Mouse (Mus musculus): ENCODE results near the gene Pitpnm2. TPM values are rescaled to one million over a fixed set of nuclear protein-coding genes. Genes with fewer than 3 reads are reported as not detected.
A peak's percentile ranks its signal among the peaks of the same experiment; 100 is the strongest.

Gene Pitpnm2
- polyA plus RNA-seq, 1 experiment from 2014 or later = 1.5 TPM

DNA sequence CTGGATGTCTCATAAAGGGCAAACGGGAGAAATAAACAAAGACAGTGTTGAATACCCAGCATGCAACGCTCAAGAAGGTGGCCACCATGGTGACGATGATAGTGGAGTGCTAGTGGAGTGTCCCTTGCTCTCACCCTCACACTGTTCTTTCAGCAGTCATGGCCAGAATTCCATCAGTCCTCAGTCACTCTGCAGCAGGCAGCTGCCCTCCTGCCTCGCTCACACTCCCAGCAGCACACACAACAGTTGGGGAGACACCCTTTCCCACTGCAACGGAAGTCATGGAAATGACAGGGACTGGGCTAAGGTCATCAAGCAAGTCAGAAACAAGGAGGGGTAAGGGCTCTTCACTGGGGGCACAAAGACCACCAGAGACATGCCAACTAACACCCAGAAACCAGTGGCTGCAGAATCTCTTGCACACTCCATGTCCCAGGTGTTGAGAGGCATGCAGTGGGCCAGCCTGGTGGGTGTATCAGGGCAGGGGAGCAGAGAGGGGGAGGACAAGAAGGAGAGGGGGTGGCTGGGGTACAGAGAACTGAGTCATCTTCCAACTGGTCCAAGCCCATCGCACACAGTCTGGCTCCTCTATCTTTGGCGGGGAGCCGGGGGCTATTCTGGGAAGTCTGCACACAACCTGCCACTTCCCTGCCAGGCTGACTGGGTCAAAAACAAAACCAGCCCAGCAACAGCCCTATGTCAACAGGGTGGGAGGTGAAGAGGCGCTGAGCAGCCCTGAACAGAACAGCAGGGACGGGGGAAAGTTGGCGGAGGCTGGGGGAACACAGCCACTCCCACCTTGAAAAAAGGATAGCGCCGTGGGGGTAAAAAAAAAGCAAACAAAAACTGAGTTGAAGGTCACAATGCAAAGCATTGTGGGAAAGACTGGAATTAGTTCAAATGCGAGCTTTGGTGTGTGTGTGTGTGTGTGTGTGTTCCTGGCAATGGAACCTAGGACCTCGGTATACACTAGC is 76.3 kb downstream of the Pitpnm2 start:
- peaks cover 32% of the 10 kb centered on the region for H3K4me1 ChIP-seq (replicated peaks)
- H3K36me3 ChIP-seq (replicated peaks) = no peaks in the 10 kb centered on the region
- no peaks in the 10 kb centered on the region for H3K27me3 ChIP-seq
- no peak overlapping the region for H3K4me2 ChIP-seq
- WGBS (ENCODE audit: insufficient replicate concordance) = 64% methylated on average over 15 of the region's 15 CpGs
- peak; percentile 54; the same call in 1 of the 2 replicates for ATAC-seq (ENCODE audit: insufficient read depth)
- H3K4me3 ChIP-seq (replicated peaks) = no peak overlapping the region
- no peak overlapping the region for H3K9ac ChIP-seq
- H3K9me3 ChIP-seq (replicated peaks) = no peaks in the 10 kb centered on the region
- peak overlapping the region; percentile 51 for H3K27ac ChIP-seq (replicated peaks)

DNA sequence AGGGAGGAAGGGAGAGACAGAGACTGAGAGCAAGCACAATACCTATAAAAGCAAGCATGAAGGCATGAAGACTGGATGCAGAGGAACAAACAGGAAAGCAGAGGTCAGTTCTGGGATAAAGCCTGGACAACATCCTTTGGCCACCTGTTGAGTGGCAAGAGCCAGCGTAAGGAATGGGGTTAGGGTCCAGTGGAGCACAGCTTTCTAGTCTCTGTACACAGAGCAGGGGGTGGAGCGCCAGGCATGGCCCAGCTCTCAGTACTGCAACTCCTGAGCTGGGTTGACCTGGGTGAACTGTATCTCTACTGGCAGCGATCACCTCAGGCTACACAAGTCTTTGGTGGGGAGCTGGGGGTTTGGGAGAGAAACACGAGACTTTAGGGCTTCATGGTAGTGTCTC is 77.3 kb downstream of the Pitpnm2 start:
- peaks cover 32% of the 10 kb centered on the region for H3K4me1 ChIP-seq (replicated peaks)
- WGBS (ENCODE audit: insufficient replicate concordance) = 71% methylated on average over 4 of the region's 4 CpGs

DNA sequence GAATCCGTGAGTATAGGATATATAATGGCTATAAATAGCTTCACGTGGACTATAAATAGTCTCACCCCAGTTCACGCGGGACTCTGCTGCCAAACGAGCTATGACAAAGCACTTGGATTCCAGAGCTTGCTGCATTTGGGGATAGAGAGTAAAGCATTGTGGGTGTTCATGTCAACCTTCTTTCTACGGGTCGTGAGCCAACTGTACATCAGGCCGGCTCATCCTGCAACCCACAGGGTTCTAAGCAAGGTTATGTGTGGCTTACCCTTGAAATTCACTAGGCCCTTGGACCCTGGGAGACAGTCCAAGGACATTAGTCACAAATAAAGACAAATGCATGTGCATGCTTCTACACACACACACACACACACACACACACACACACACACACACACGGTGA is 77.8 kb downstream of the Pitpnm2 start:
- 45% methylated on average over 9 of the region's 9 CpGs for WGBS (ENCODE audit: insufficient replicate concordance)
- Histone ChIP-seq H3K4me3 (replicated peaks) (no peak overlapping the region), H3K27me3 (no peaks in the 10 kb centered on the region), H3K4me2 (no peak overlapping the region), H3K4me1 (replicated peaks) (peaks cover 34% of the 10 kb centered on the region), H3K27ac (replicated peaks) (no peak overlapping the region), H3K9me3 (replicated peaks) (no peaks in the 10 kb centered on the region), H3K9ac (no peak overlapping the region), H3K36me3 (replicated peaks) (no peaks in the 10 kb centered on the region)
- no peak for ATAC-seq (ENCODE audit: insufficient read depth)

More for the DNA sequence above, 77.3 kb downstream of the Pitpnm2 start:
- Histone ChIP-seq H3K9me3 (replicated peaks) (no peaks in the 10 kb centered on the region), H3K36me3 (replicated peaks) (no peaks in the 10 kb centered on the region), H3K27me3 (no peaks in the 10 kb centered on the region), H3K4me3 (replicated peaks) (no peak overlapping the region), H3K4me2 (no peak overlapping the region), H3K27ac (replicated peaks) (no peak overlapping the region), H3K9ac (no peak overlapping the region)
- ATAC-seq (ENCODE audit: insufficient read depth) = peak; percentile 45; the same call in 1 of the 2 replicates

DNA sequence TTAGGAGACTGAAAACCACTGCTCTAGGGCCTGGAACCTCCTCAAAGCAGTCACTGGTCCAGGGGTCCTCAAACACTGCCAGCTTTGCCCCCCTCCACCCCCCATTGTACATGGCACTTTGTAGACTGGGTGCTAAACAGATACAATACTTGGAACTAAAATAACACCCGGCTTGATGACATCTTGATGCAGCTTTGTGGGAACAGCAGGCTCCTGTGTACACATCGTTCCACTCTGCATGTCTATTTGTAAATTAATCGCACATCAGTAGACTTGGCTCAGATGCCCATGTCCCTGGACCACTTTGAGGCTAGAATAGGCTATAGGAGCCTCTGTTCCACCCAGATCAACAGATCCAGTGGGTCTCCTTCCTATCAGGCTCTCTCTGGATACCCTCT is 80.3 kb downstream of the Pitpnm2 start:
- no peaks in the 10 kb centered on the region for H3K9me3 ChIP-seq (replicated peaks)

DNA sequence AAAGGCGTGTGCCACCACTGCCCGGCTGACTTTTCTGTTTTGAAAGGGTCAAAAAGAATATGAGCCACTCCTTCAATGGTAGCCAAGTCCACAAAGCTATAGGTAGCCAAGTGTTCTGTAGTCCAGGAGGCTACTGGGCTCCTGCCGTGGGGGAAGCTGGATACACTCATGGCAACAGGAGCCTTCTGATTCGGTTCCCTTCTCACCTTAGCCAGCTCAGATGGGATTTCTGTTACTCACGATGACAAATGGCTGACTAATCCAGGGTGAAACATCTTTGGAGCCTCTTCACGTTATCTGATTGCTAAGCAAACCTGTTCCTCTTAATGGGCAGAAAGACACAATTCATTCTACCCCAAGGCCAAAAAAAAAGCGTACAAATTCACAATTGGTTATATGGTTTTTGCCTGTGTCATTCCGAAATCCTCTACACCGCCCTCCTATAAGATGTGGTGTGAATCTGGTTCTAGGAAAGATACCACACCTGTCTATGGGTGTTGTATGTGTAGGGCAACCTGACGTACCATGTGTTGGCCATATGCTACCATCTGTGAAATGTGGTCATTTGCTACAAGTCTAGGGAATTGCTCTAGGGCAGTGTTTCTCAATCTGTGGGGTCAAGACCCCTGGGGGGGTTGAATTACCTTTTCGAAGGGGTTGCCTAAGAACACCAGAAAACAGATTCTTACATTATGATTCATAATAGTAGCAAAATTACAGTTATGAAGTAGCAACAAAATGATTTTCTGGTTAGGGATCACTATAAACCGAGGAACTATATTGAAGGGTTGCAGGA is 80.9 kb downstream of the Pitpnm2 start:
- no peak overlapping the region for H3K9ac ChIP-seq
- H3K27ac ChIP-seq (replicated peaks) = no peak overlapping the region
- ATAC-seq (ENCODE audit: insufficient read depth) = no peak
- H3K27me3 ChIP-seq = no peaks in the 10 kb centered on the region
- peaks cover 38% of the 10 kb centered on the region for H3K4me1 ChIP-seq (replicated peaks)
- no peaks in the 10 kb centered on the region for H3K9me3 ChIP-seq (replicated peaks)
- no peak overlapping the region for H3K4me2 ChIP-seq
- 73% methylated on average over 12 of the region's 12 CpGs for WGBS (ENCODE audit: insufficient replicate concordance)
- H3K36me3 ChIP-seq (replicated peaks) = no peaks in the 10 kb centered on the region
- no peak overlapping the region for H3K4me3 ChIP-seq (replicated peaks)

More for the DNA sequence above, 80.3 kb downstream of the Pitpnm2 start:
- 77% methylated on average over 3 of the region's 3 CpGs for WGBS (ENCODE audit: insufficient replicate concordance)
- peaks cover 42% of the 10 kb centered on the region for H3K4me1 ChIP-seq (replicated peaks)
- H3K27me3 ChIP-seq = no peaks in the 10 kb centered on the region
- no peak overlapping the region for H3K9ac ChIP-seq
- H3K36me3 ChIP-seq (replicated peaks) = no peaks in the 10 kb centered on the region
- no peak overlapping the region for H3K27ac ChIP-seq (replicated peaks)
- H3K4me2 ChIP-seq = no peak overlapping the region
- H3K4me3 ChIP-seq (replicated peaks) = no peak overlapping the region
- ATAC-seq (ENCODE audit: insufficient read depth) = no peak

DNA sequence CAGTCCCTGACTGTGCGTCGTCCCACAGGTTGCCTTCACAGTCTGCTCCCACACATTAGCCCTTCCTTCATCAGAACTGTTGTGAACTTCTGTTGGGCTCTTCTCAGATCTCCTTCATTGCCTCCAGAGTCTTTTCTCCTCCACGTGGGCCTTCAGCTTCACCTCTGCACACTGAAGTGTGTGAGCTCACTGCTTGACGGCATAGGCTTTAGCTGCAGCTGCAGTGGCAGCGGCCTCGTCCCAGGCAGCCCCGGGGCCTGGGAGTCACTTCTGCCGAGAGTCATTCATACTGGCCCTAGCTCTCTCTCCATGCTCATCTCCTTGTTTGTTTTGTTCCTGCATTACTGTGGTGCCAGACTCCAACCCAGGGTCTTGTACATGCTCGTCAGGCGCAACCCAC is 81.9 kb downstream of the Pitpnm2 start:
- no peak for ATAC-seq (ENCODE audit: insufficient read depth)
- Histone ChIP-seq H3K4me2 (no peak overlapping the region), H3K27ac (replicated peaks) (no peak overlapping the region), H3K9me3 (replicated peaks) (no peaks in the 10 kb centered on the region), H3K27me3 (no peaks in the 10 kb centered on the region), H3K4me1 (replicated peaks) (peaks cover 38% of the 10 kb centered on the region), H3K36me3 (replicated peaks) (no peaks in the 10 kb centered on the region), H3K9ac (no peak overlapping the region), H3K4me3 (replicated peaks) (no peak overlapping the region)
- 76% methylated on average over 10 of the region's 10 CpGs for WGBS (ENCODE audit: insufficient replicate concordance)

DNA sequence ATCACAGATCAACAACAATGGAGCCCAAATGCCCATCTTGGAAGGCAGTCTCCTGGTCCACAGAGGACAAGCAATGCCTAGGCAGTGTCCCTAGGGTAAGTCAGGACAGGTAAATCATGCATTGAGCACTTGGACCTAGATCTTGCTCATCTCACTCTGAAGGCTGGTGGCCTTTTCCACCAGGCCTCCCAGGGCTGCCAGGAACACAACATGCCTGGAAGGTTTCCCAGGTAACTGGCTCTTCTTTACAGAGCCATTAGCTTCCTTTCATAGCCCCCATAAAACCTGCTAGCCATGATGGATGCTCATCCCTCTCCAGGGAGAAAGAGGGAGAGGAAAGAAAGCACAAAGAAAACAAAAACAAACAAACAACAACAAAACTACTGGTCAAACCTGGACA is 82.8 kb downstream of the Pitpnm2 start:
- H3K9me3 ChIP-seq (replicated peaks) = no peaks in the 10 kb centered on the region
- H3K9ac ChIP-seq = no peak overlapping the region
- no peak overlapping the region for H3K27ac ChIP-seq (replicated peaks)
- peaks cover 43% of the 10 kb centered on the region for H3K4me1 ChIP-seq (replicated peaks)
- no peak overlapping the region for H3K4me2 ChIP-seq
- H3K36me3 ChIP-seq (replicated peaks) = no peaks in the 10 kb centered on the region
- no peak for ATAC-seq (ENCODE audit: insufficient read depth)
- H3K27me3 ChIP-seq = no peaks in the 10 kb centered on the region
- H3K4me3 ChIP-seq (replicated peaks) = no peak overlapping the region

DNA sequence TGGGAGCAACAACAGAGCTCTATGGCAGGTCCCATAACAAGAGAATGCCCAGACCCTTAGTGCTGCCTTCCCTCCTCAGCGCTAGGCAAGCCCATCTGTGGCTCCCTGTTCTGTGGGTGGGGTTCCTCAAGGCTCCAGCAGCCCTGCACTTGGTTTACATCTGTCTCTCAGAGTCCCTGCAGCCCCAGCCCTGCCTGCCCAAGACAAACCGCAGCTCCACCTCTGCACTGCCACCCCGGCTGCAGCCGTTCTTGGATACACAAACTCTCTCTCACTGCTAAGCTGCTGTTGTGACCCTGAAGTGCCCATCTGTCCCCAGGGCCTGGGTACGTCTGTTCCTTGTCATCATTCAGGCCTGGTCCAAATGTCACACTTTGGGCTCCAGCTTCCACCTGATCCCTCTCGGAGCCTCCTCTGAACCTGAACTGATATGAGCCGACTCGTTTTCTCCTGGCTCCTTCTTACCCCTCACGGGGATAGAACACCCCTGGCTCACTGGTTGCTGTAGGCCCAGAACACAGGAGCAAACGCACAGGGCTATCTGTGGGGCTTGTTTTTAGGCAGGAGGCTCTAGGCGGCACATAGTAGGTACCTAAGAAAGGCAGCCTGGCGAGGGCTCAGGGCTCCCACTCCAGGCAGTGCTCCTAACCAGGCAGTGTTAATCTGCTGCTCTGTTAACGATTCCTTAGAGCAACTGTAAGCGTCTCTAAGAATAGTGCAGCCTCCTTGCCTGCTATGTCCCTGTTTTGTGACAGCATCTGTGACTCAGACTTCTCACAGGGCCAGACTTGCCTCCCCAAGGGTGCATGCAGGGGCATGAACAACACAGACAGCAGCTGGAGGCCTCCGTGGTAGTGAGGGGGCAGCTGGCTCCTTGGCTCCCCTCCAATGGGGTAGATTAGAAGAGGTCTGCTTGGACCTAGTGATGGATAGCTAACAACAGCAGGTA is 83.7 kb downstream of the Pitpnm2 start:
- H3K4me3 ChIP-seq (replicated peaks) = no peak overlapping the region
- no peak overlapping the region for H3K9ac ChIP-seq
- H3K27me3 ChIP-seq = no peaks in the 10 kb centered on the region
- peak; percentile 58 for ATAC-seq (ENCODE audit: insufficient read depth)
- no peaks in the 10 kb centered on the region for H3K9me3 ChIP-seq (replicated peaks)
- H3K4me2 ChIP-seq = peak overlapping the region; percentile 10; the same call in 1 of the 2 replicates
- H3K27ac ChIP-seq (replicated peaks) = 0 out of 2 replicates have a peak overlapping the region, but pooled peaks have one; percentile 24
- H3K4me1 ChIP-seq (replicated peaks) = peaks cover 43% of the 10 kb centered on the region
- no peaks in the 10 kb centered on the region for H3K36me3 ChIP-seq (replicated peaks)
- WGBS (ENCODE audit: insufficient replicate concordance) = 28% methylated on average over 15 of the region's 15 CpGs

DNA sequence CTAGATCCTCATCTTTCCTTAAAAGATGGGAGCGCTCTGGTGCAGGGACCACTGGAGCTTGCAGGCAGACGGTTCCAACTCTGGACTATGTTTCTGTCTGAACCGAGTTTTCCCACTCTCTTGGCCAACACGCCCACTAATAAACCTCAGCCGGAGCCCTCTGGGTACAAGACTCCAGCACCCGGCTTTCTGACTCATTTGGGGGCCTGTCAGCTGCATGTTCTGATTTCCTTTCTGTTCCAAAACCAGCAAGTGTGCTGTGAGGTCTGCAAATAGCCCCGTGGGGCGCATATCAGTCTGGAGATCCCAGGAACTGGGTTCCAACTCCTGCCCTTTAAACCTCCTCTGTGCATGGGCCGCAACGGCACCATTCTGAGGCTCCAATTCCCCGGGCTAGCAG is 86.1 kb downstream of the Pitpnm2 start:
- H3K4me1 ChIP-seq (replicated peaks) = peaks cover 54% of the 10 kb centered on the region

DNA sequence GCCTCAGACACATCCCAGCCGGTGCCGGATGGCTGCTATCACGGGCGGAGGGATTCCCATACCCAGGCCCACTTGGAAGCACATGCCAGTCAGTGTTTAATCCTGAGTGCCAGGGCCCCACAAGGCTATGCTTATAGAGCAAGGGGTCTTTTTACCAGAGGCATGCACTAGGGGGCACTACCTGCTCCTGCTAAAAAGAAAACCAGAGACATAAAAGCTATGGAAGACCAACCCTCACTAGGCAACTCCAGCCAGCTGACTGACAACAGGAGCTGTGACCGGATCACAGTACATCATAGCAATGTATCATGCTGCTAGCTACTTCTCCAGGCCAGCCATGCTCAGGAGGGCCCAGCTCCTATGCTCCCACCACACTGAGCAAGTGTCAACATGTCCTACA is 87.0 kb downstream of the Pitpnm2 start:
- 66% methylated on average over 5 of the region's 5 CpGs for WGBS (ENCODE audit: insufficient replicate concordance)
- H3K4me1 ChIP-seq (replicated peaks) = peaks cover 53% of the 10 kb centered on the region

More for the DNA sequence above, 86.1 kb downstream of the Pitpnm2 start:
- Histone ChIP-seq H3K9me3 (replicated peaks) (no peaks in the 10 kb centered on the region), H3K27ac (replicated peaks) (no peak overlapping the region), H3K4me3 (replicated peaks) (no peak overlapping the region), H3K9ac (no peak overlapping the region), H3K36me3 (replicated peaks) (no peaks in the 10 kb centered on the region), H3K4me2 (no peak overlapping the region), H3K27me3 (no peaks in the 10 kb centered on the region)
- ATAC-seq (ENCODE audit: insufficient read depth) = no peak
- WGBS (ENCODE audit: insufficient replicate concordance) = 77% methylated on average over 11 of the region's 11 CpGs

More for the DNA sequence above, 87.0 kb downstream of the Pitpnm2 start:
- Histone ChIP-seq H3K27me3 (no peaks in the 10 kb centered on the region), H3K27ac (replicated peaks) (no peak overlapping the region), H3K4me3 (replicated peaks) (no peak overlapping the region), H3K9me3 (replicated peaks) (no peaks in the 10 kb centered on the region), H3K4me2 (no peak overlapping the region), H3K36me3 (replicated peaks) (no peaks in the 10 kb centered on the region), H3K9ac (no peak overlapping the region)
- ATAC-seq (ENCODE audit: insufficient read depth) = 0 out of 2 replicates have a peak, but pooled peaks have one; percentile 7

All from liver, embryonic 15.5 days (tissue).